Mouse (Mus musculus) left cerebral cortex, postnatal 14 days (tissue): ENCODE data around the gene Dgkz. TPM values are rescaled to one million over a fixed set of nuclear protein-coding genes. Genes with fewer than 3 reads are reported as not detected.

ENCODE experiments used
- DNase-seq, 2 experiments: peaks; one replicate each; pipeline ENCODE4 v3.0.0; 2021 to 2022; ENCODE audit warnings: low spot score in 2 of 2, mixed read lengths in 1 of 2
- intact Hi-C: fragments of 180-260 bp; cut with DNase I; formaldehyde crosslinking; loops from one replicate; pipeline ENCODE4 v1.15.1; 2025
- microRNA-seq, 2 experiments: library from miRNA; unstranded; fragments of <30 nt; microRNA quantifications; one replicate each; pipeline ENCODE4 v1.2.0; 2022
- total RNA-seq, 2 experiments: library from RNA; stranded (reverse); gene quantifications; 2 replicates each; pipeline ENCODE4 v1.2.3; 2021

Dgkz gene
- total RNA-seq, 2 experiments from 2014 or later = 342 to 377 TPM

GRCm38 (mm10) chr2:91904618-91905307 lies 70.9 kb downstream of the Dgkz start:
- DNase-seq = peak in 1 of 2 experiments; percentile 49
- intact Hi-C loops = no loop called here

DNA sequence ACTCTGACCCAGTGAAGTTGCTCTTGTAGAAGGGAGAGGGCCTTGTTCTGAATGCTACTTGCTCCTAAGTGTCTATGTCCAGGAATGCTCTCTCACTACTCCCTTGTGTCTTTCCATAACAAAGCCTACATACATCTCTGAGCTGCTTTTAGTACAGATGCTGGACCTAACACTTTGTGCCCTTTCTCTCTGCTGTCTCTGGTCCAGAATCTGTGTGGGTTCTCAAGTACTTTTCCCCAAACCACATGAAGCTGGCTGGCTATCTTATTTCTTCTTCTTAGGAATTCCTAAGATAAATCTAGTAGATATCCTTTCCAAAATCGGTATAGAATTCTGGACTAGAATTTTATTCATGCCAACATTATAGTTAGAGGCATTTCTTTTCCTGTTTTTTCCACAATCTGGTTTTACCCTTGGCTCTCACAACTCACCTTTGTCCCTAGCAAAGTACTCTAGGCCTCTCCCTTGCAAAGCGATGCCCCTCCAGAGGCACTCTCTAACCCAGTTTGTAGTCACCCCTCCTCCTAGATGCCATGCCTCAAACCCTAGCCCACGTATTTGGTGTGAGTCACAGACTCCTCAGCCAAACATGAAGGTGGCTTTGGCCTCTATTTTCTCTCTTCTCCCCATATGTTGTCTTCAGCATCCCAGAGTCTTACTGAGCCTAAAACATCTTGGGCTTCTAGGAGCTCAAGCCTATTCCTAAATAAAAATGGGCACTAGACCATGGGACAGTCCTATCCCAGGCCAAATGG lies 72.3 kb downstream of the Dgkz start:
- DNase-seq = no peak
- intact Hi-C loops = no loop called here

GRCm38 (mm10) chr2:91902336-91902735 lies 73.3 kb downstream of the Dgkz start:
- intact Hi-C loops = no loop called here
- no peak for DNase-seq

DNA sequence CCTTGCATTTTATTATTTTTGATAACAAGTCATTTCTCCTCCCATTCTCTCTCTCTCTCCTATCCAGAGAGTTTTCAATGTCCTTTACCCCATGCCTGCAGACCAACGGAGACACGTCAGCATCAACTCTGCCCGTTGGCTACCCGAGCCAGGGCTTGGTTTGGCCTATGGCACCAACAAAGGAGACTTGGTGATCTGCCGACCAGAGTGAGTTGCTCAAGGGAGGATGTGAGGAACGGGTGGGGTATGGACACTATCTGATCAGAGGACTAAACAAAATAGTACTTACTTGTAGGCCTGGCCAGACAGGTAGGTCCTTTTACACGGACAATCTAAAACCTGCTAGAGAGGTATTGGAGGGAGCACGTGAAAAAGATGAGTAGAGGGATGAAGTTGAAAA lies 75.2 kb downstream of the Dgkz start:
- intact Hi-C loops = no loop called here
- DNase-seq = no peak

DNA sequence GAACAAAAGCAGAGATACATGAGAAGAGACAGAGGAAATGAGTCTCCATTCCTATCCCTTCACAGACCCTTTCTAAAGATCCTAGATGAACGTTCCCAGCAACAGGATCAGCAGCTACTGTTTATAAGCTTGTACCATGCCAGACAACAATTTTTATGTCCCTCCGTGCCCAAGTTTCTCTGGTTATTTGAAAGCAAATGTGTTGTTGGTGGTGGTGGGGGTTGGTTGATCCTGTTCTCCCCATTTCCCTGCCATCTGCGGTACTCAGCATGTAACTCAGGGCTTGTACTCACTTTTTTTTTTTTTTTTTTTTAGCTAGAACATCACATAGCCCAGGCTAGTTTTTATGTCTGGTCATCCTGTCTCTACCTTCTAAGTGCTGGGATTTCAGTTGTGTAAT lies 76.5 kb downstream of the Dgkz start:
- no peak for DNase-seq
- intact Hi-C loops = no loop called here

- intact Hi-C loops = no loop called here
- DNase-seq = no peak
Measured at GRCm38 (mm10) chr2:91897968-91898367, 77.7 kb downstream of the Dgkz start.

DNA sequence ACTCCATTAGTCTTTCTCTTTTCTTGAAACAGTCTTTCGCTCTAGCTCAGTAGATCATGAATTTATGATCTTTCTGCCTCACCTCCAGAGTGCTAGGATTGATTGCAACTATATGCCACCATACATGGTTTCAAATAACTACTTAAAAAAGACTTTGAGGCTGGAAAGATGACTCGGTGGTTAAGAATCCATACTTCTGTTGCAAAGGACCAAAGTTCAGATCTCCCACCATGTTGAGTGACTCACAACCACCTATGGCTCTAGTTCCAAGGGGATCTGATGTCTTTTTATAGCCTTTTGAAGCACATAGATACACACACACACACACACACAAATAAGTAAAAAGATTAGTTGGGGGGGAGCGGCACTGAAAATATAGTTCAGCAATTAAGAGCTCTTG lies 80.3 kb downstream of the Dgkz start:
- intact Hi-C loops = no loop called here
- DNase-seq = no peak

- DNase-seq = no peak
- intact Hi-C loops = no loop called here
Measured at GRCm38 (mm10) chr2:91894716-91895115, 80.9 kb downstream of the Dgkz start.

DNA sequence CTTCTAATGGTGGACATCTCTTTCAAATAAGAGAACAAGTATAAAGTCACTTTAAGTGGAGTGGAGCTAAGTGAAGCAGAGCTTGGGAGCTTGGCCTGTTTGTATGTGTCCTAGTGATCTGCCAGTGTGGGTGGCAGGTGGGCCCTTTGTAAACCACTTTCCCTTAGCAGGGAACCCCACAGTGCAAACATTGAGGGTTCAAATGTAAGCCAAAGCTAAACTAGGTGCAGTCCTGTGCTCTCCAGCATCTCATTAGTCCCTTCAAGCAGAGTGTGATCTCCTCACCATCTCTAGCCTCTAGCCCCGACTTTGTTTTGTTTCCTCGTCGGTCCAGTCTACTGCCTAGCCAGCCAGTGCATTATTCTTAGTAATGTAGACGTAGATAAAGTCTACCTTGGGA lies 91.0 kb downstream of the Dgkz start:
- intact Hi-C loops = no loop called here
- DNase-seq = no peak

- no peak for DNase-seq
Measured at GRCm38 (mm10) chr2:91883961-91884360, 91.7 kb downstream of the Dgkz start.

More at GRCm38 (mm10) chr2:91883961-91884360, 91.7 kb downstream of the Dgkz start:
- intact Hi-C loops = no loop called here

Small RNAs within 50 kb of the gene (microRNA-seq; reads per million reads assigned to microRNA genes)
- gene Mir6999 = 0 to 0.53 reads per million in 2 experiments

Other genes with a start within 250 kb of the Dgkz start
- 10 to 100 TPM; 51.9 to 54.3 TPM for gene Ambra1, start 245.7 kb downstream of the Dgkz start, total RNA-seq
- gene Chrm4, start 48.6 kb downstream of the Dgkz start, total RNA-seq = 10 to 100 TPM; 37.3 to 42.0 TPM
- gene Mdk, start 43.6 kb downstream of the Dgkz start, total RNA-seq = 10 to 100 TPM; 24.9 to 26.3 TPM
- gene Gm9821, start 30.2 kb downstream of the Dgkz start, total RNA-seq = not detected
- gene Creb3l1, start 48.6 kb upstream of the Dgkz start, total RNA-seq = 1 to 10 TPM; 3.9 to 6.0 TPM
- gene Phf21a, start 117.3 kb upstream of the Dgkz start, total RNA-seq = 10 to 100 TPM; 64.5 to 73.9 TPM